Mouse (Mus musculus): ENCODE data around the gene Med10. TPM values are rescaled to one million over a fixed set of nuclear protein-coding genes. Genes with fewer than 3 reads are reported as not detected.

Med10 gene
- polyA plus RNA-seq, 1 experiment from 2014 or later: 175 TPM

DNA sequence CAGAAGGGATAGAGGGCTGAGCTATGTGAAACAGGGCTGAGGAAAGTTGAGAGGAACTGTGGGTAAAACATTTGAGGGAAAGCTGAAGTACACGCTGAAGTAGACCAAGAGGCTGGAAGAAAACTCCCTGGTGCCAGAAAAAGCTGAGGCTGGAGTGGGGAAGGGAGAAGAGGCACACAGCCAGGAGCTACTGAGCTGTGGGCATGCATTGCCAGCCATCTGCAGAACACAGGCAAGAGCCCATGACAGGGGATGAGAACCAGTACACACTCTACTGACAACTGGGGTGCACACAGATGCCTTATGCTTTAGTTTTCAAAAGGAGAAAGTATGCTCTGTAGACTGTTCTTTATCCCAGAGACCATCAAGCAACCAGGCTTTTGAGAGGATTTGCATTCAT is 43.4 kb downstream of the Med10 start:
- no peaks in the 10 kb centered on the region for H3K36me3 ChIP-seq
- no peaks in the 10 kb centered on the region for H3K27me3 ChIP-seq
- H3K9ac ChIP-seq (replicated peaks): no peak overlapping the region
- no peaks in the 10 kb centered on the region for H3K4me1 ChIP-seq (replicated peaks)
- no peaks in the 10 kb centered on the region for H3K9me3 ChIP-seq
- no peak overlapping the region for H3K27ac ChIP-seq
- H3K4me2 ChIP-seq (replicated peaks): no peak overlapping the region
- ATAC-seq: no peak
- WGBS: 92% methylated on average over 1 of the region's 1 CpGs
- H3K4me3 ChIP-seq (replicated peaks): no peak overlapping the region

DNA sequence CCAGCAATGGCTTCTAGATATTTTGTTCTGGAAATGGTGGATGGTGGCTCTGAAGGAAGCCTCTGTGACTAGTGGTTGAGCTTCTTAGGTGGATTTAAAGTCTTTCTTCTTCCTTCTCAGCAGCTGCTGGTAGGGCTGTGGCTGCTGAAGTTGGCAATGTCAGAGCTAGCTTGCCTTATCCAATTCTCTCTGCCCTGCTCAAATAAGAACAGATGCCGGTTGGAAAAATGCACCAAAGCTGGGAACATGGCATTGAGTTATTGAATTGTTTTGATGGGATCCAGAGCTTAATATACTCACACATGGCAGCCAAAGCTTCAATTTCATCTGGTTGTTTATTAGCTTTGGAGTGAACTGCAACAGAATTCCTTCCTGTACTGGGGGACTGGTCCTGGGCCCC is 47.4 kb downstream of the Med10 start:
- WGBS: 97% methylated on average over 1 of the region's 1 CpGs
- H3K36me3 ChIP-seq: no peaks in the 10 kb centered on the region
- no peaks in the 10 kb centered on the region for H3K4me1 ChIP-seq (replicated peaks)
- H3K9ac ChIP-seq (replicated peaks): no peak overlapping the region
- H3K4me2 ChIP-seq (replicated peaks): no peak overlapping the region
- H3K4me3 ChIP-seq (replicated peaks): no peak overlapping the region
- no peak for ATAC-seq
- no peak overlapping the region for H3K27ac ChIP-seq
- H3K27me3 ChIP-seq: no peaks in the 10 kb centered on the region
- H3K9me3 ChIP-seq: no peaks in the 10 kb centered on the region

DNA sequence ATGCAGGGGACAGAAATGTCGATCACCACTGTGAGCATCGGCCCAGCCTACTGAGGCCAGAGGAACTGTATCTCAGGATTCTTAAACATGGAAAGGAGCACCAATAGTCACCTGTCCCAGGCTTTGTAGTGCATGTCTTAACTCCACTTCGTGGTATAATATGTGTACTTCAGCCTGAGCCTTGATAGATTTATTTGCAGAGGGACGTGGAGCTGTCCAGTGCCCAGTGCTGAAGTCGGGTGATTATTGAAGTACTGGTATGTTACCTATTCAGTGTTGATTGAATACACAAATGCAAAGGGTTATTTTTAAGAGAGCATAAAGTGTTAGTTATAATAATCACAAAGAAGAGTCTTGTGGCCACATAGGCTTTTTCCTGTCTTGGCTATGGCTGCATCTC is 50.1 kb downstream of the Med10 start:
- Histone ChIP-seq H3K9me3 (no peaks in the 10 kb centered on the region), H3K4me2 (replicated peaks) (no peak overlapping the region), H3K9ac (replicated peaks) (no peak overlapping the region), H3K36me3 (no peaks in the 10 kb centered on the region), H3K27ac (no peak overlapping the region), H3K4me1 (replicated peaks) (no peaks in the 10 kb centered on the region), H3K27me3 (no peaks in the 10 kb centered on the region), H3K4me3 (replicated peaks) (no peak overlapping the region)
- WGBS: 70% methylated on average over 5 of the region's 5 CpGs
- ATAC-seq: no peak

DNA sequence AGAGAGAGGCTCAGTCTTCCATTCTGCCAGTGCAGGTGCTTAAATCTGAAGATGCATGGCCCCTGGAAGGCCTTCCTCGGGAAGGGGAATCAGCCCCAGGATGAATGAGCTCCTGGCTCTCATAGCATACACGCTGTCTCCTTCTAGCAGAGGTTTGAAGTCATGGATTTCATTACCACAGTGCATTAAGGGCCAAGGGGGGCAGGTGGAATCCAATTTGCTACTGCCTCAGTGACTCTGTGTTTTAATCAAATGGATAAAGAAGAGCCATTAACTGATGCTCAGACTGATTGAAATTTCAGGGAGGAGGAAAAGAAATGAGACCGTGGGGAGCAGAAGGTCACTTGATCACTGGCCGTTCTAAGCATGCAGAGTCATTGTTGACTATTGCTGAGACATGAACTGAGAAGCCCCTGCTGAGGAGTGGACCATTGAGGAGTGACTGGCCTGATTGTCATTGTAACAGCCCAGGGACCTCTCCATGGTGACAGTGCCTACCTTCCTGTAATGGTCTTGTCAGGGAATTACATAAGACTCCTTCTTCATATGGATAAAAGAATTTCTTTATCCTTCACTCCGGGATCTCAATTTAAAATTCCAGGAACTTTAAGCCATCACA is 51.3 kb downstream of the Med10 start:
- ATAC-seq: no peak
- WGBS: 27% methylated on average over 5 of the region's 5 CpGs
- no peaks in the 10 kb centered on the region for H3K36me3 ChIP-seq
- no peak overlapping the region for H3K4me2 ChIP-seq (replicated peaks)
- H3K27ac ChIP-seq: no peak overlapping the region
- no peaks in the 10 kb centered on the region for H3K9me3 ChIP-seq
- no peaks in the 10 kb centered on the region for H3K27me3 ChIP-seq
- no peak overlapping the region for H3K9ac ChIP-seq (replicated peaks)
- no peaks in the 10 kb centered on the region for H3K4me1 ChIP-seq (replicated peaks)
- no peak overlapping the region for H3K4me3 ChIP-seq (replicated peaks)

DNA sequence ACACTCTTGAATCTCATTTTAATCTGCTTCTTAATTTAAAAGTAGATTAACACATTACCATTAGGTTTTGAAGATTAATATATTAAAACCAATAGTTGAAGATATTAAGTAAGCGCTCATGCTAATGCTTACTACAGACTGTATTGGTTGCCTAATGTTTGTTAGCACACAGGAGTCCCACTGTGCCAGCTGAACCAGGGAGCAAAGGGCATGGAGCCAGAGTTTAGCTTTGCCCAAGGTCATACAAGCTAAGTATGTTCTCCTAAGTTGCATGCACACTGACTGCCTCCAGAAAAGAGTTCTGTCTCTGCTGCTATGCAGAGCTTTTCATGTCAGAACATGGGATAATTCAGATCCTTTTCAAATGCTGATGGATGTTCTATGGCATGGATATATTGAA is 53.7 kb downstream of the Med10 start:
- Histone ChIP-seq H3K4me3 (replicated peaks) (no peak overlapping the region), H3K27me3 (no peaks in the 10 kb centered on the region), H3K4me1 (replicated peaks) (no peaks in the 10 kb centered on the region), H3K27ac (no peak overlapping the region), H3K9ac (replicated peaks) (no peak overlapping the region), H3K9me3 (no peaks in the 10 kb centered on the region), H3K36me3 (no peaks in the 10 kb centered on the region), H3K4me2 (replicated peaks) (no peak overlapping the region)
- ATAC-seq: no peak
- 98% methylated on average over 1 of the region's 1 CpGs for WGBS

DNA sequence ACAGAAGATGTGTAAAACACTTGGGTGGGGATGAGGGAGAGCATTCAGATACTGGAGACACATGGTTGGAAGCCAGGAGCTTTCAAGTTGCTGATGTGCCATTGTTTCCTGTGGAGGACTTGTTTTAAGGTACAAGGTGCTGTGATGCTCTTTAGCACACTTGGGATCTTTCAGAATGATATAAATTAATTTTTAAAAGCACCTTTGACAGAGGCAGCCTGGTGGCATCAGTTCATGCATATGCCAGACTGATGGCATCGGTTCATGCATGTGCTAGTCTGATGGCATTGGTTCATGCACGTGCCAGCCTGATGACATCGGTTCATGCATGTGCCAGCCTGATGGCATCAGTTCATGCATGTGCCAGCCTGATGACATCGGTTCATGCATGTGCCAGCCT is 60.1 kb downstream of the Med10 start:
- no peak overlapping the region for H3K4me2 ChIP-seq (replicated peaks)
- H3K36me3 ChIP-seq: no peaks in the 10 kb centered on the region
- no peaks in the 10 kb centered on the region for H3K27me3 ChIP-seq
- no peaks in the 10 kb centered on the region for H3K9me3 ChIP-seq
- ATAC-seq: no peak
- H3K27ac ChIP-seq: no peak overlapping the region
- 96% methylated on average over 4 of the region's 4 CpGs for WGBS
- H3K4me3 ChIP-seq (replicated peaks): no peak overlapping the region
- no peaks in the 10 kb centered on the region for H3K4me1 ChIP-seq (replicated peaks)
- no peak overlapping the region for H3K9ac ChIP-seq (replicated peaks)

DNA sequence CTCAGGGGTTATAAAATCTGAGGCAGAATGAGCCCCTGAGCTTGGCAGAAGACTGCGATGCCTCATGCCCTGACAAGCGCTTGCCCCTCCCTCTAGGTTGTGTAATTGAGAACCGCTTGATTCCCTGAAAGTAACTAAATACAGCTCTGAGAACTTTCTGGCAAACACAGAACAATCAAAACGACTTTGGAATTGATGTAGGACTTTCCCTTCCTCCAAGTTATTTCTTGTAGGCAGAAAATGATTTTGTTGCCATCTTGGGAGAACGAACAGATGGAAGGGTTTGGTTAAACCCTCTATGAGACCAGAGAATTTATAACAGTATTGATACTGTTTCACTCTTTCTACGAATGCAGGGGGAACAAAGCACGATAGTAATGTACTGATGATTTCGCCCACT is 62.7 kb downstream of the Med10 start:
- no peak for ATAC-seq
- 84% methylated on average over 8 of the region's 8 CpGs for WGBS
- H3K4me1 ChIP-seq (replicated peaks): no peaks in the 10 kb centered on the region
- no peak overlapping the region for H3K4me3 ChIP-seq (replicated peaks)
- H3K36me3 ChIP-seq: no peaks in the 10 kb centered on the region
- no peak overlapping the region for H3K27ac ChIP-seq
- no peak overlapping the region for H3K9ac ChIP-seq (replicated peaks)
- H3K4me2 ChIP-seq (replicated peaks): no peak overlapping the region
- H3K9me3 ChIP-seq: no peaks in the 10 kb centered on the region
- H3K27me3 ChIP-seq: no peaks in the 10 kb centered on the region

Other genes with a start within 250 kb of the Med10 start
- gene Srd5a1, start 191.0 kb upstream of the Med10 start, polyA plus RNA-seq (2015; fragmentation: Nextera tagmentation; extraction: Ambion mirVana): 23.3 and 27.0 TPM in 2 replicates
- gene Ube2ql1, start 62.5 kb upstream of the Med10 start, polyA plus RNA-seq (2015; fragmentation: Nextera tagmentation; extraction: Ambion mirVana): 16.2 and 17.0 TPM in 2 replicates

Data from midbrain, embryonic 13.5 days (tissue).